Mouse (Mus musculus): ENCODE data around the gene Txndc15.

- TF ChIP-seq POLR2A (IDR thresholded peaks at IDR 0.05; ENCODE audit: borderline replicate concordance, insufficient read depth, low read length) (no peak), CTCF (IDR thresholded peaks at IDR 0.05; ENCODE audit: borderline replicate concordance, insufficient read depth, low read depth, low read length) (no peak)
These were observed 39.9 kb downstream of the Txndc15 start for GRCm38 (mm10) chr13:55754380-55754779.
